Mouse (Mus musculus) heart, adult 2 months (tissue): ENCODE data around the gene Zfyve19. TPM values are rescaled to one million over a fixed set of nuclear protein-coding genes. Genes with fewer than 3 reads are reported as not detected.

Source experiments
- DNase-seq, 2 experiments: peaks; one replicate each; pipeline ENCODE4 v3.0.0; 2021
- H3K27ac ChIP-seq: fragments of 200-600 bp; 2 replicates; pipeline ENCODE4 v1.8.1; 2022
- H3K27me3 ChIP-seq: fragments of 200-500 bp; 2 replicates; pipeline ENCODE4 v1.6.1; 2012; ENCODE audit warnings: mild to moderate bottlenecking, low read length, inconsistent platforms, mixed read lengths; ENCODE audit not compliant: control insufficient read depth, insufficient read depth
- H3K36me3 ChIP-seq: fragments of 200-500 bp; 2 replicates; pipeline ENCODE4 v1.6.1; 2012; ENCODE audit warnings: low read length, inconsistent platforms; ENCODE audit not compliant: control insufficient read depth, insufficient read depth
- H3K4me1 ChIP-seq: fragments of 200-500 bp; 2 replicates; pipeline ENCODE4 v1.6.1; 2011; ENCODE audit warnings: low read length; ENCODE audit not compliant: control insufficient read depth, insufficient read depth
- H3K4me3 ChIP-seq: fragments of 200-600 bp; 2 replicates; pipeline ENCODE4 v1.8.1; 2022
- H3K79me2 ChIP-seq: fragments of 200-500 bp; replicated peaks from 2 replicates; pipeline ENCODE4 v1.6.1; 2012; ENCODE audit warnings: mild to moderate bottlenecking, inconsistent platforms, low read length, moderate library complexity, mixed read lengths; ENCODE audit not compliant: control insufficient read depth, insufficient read depth
- H3K9ac ChIP-seq: fragments of 200-500 bp; 2 replicates; pipeline ENCODE4 v1.6.1; 2012; ENCODE audit warnings: low read depth, mild to moderate bottlenecking, control low read depth, inconsistent platforms, low read length, mixed read lengths
- CTCF ChIP-seq: fragments of 200-600 bp; IDR thresholded peaks from 2 replicates; pipeline ENCODE4 v1.8.1; 2022; ENCODE audit warnings: antibody characterized with exemption, mild to moderate bottlenecking, moderate library complexity
- EP300 ChIP-seq: fragments of 200-500 bp; IDR thresholded peaks from 2 replicates; pipeline ENCODE4 v1.6.1; 2011; ENCODE audit warnings: low read depth, low read length, control low read depth; ENCODE audit not compliant: insufficient read depth
- POLR2A ChIP-seq: fragments of 200-500 bp; IDR thresholded peaks from 2 replicates; pipeline ENCODE4 v1.6.1; 2011; ENCODE audit warnings: mild to moderate bottlenecking, low read depth, low read length, control low read depth; ENCODE audit not compliant: insufficient read depth
- WGBS: fragments of 180-500 bp; shearing (Covaris S2); methylation state at CpG from one replicate; pipeline ENCODE4 v1.1.7; 2018; 5-methylcytosine and 5-hydroxymethylcytosine counted together
- intact Hi-C: fragments of 180-260 bp; cut with DNase I; formaldehyde crosslinking; loops from one replicate; pipeline ENCODE4 v1.15.1; 2025
- polyA plus RNA-seq: library from polyadenylated mRNA; depleted of rRNA; stranded (reverse); fragments of >200 nt; gene quantifications from 2 replicates; pipeline ENCODE4 v1.2.3, GENCODE M21; 2012
- total RNA-seq, 2 experiments: library from RNA; stranded (reverse); gene quantifications; 2 replicates each; pipeline ENCODE4 v1.2.3; 2021

Gene Zfyve19
- total and polyA plus RNA-seq, 3 experiments: 8.5 to 17.1 (median 11.6) TPM

GRCm38 (mm10) chr2:119197493-119197892 is 10.9 kb upstream of the Zfyve19 start:
- H3K4me1 ChIP-seq: peaks cover 4% of the 10 kb centered on the region
- H3K36me3 ChIP-seq: no peaks in the 10 kb centered on the region
- no peak overlapping the region for H3K9ac ChIP-seq
- no peak overlapping the region for H3K27ac ChIP-seq
- intact Hi-C loops: no loop called here
- H3K79me2 ChIP-seq: no peaks in the 10 kb centered on the region; the same call in 1 of the 2 replicates
- no peak for DNase-seq
- WGBS: 85% methylated on average over 1 of the region's 1 CpGs
- no peak overlapping the region for H3K4me3 ChIP-seq
- no peaks in the 10 kb centered on the region for H3K27me3 ChIP-seq
- TF ChIP-seq CTCF: no peak
- no peak for TF ChIP-seq POLR2A
- TF ChIP-seq EP300: no peak

GRCm38 (mm10) chr2:119198049-119198448 is 10.4 kb upstream of the Zfyve19 start:
- Histone ChIP-seq H3K4me1 (peaks cover 5% of the 10 kb centered on the region), H3K36me3 (no peaks in the 10 kb centered on the region), H3K27me3 (no peaks in the 10 kb centered on the region), H3K4me3 (no peak overlapping the region), H3K27ac (no peak overlapping the region), H3K79me2 (no peaks in the 10 kb centered on the region; the same call in 1 of the 2 replicates), H3K9ac (no peak overlapping the region)
- no peak for DNase-seq
- no peak for TF ChIP-seq EP300
- no peak for TF ChIP-seq CTCF
- no peak for TF ChIP-seq POLR2A
- WGBS: 48% methylated on average over 1 of the region's 1 CpGs
- intact Hi-C loops: no loop called here

GRCm38 (mm10) chr2:119198934-119199333 is 9.5 kb upstream of the Zfyve19 start:
- intact Hi-C loops: no loop called here
- DNase-seq: no peak
- TF ChIP-seq POLR2A: no peak
- TF ChIP-seq EP300: no peak
- TF ChIP-seq CTCF: no peak
- Histone ChIP-seq H3K4me3 (no peak overlapping the region), H3K27ac (no peak overlapping the region), H3K79me2 (no peaks in the 10 kb centered on the region; the same call in 1 of the 2 replicates), H3K27me3 (no peaks in the 10 kb centered on the region), H3K36me3 (no peaks in the 10 kb centered on the region), H3K4me1 (peaks cover 8% of the 10 kb centered on the region), H3K9ac (no peak overlapping the region)
- 37% methylated on average over 3 of the region's 3 CpGs for WGBS

GRCm38 (mm10) chr2:119202914-119203453 is 5.4 kb upstream of the Zfyve19 start:
- Histone ChIP-seq H3K4me3 (no peak overlapping the region), H3K27me3 (no peaks in the 10 kb centered on the region), H3K4me1 (peaks cover 10% of the 10 kb centered on the region), H3K79me2 (no peaks in the 10 kb centered on the region; the same call in 1 of the 2 replicates), H3K36me3 (no peaks in the 10 kb centered on the region), H3K9ac (no peak overlapping the region), H3K27ac (peak overlapping the region; percentile 63)
- intact Hi-C loops: no loop called here
- DNase-seq: peak; percentile 41 to 43
- WGBS: 43% methylated on average over 5 of the region's 5 CpGs
- no peak for TF ChIP-seq CTCF

GRCm38 (mm10) chr2:119203871-119204460 is 4.5 kb upstream of the Zfyve19 start:
- 49% methylated on average over 4 of the region's 4 CpGs for WGBS
- Histone ChIP-seq H3K4me3 (no peak overlapping the region), H3K36me3 (no peaks in the 10 kb centered on the region), H3K4me1 (peaks cover 7% of the 10 kb centered on the region), H3K27me3 (no peaks in the 10 kb centered on the region), H3K27ac (peak overlapping the region; percentile 63), H3K9ac (no peak overlapping the region), H3K79me2 (no peaks in the 10 kb centered on the region; the same call in 1 of the 2 replicates)
- intact Hi-C loops: no loop called here
- TF ChIP-seq CTCF (no peak), EP300 (no peak), POLR2A (no peak)
- DNase-seq: no peak

- H3K9ac ChIP-seq: peak overlapping the region; percentile 72; the same call in 1 of the 2 replicates
- H3K27me3 ChIP-seq: no peaks in the 10 kb centered on the region
- no peak for DNase-seq
- H3K4me3 ChIP-seq: peak overlapping the region; percentile 84
- H3K27ac ChIP-seq: peak overlapping the region; percentile 96
- H3K4me1 ChIP-seq: peaks cover 7% of the 10 kb centered on the region
- H3K79me2 ChIP-seq: no peaks in the 10 kb centered on the region
- no peak for TF ChIP-seq CTCF
- TF ChIP-seq POLR2A: no peak
- TF ChIP-seq EP300: no peak
- intact Hi-C loops: no loop called here
- 15% methylated on average over 6 of the region's 6 CpGs for WGBS
- no peaks in the 10 kb centered on the region for H3K36me3 ChIP-seq
These were observed 465 bp upstream of the Zfyve19 start for GRCm38 (mm10) chr2:119207961-119208343.
